Mouse (Mus musculus) A20 (cell line): ENCODE results near the gene E030018B13Rik.

Experiments used
- DNase-seq: peaks from one replicate; pipeline ENCODE4 v3.0.0-alpha.2; 2011; ENCODE audit warnings: low read depth, low spot score

E030018B13Rik gene

DNA sequence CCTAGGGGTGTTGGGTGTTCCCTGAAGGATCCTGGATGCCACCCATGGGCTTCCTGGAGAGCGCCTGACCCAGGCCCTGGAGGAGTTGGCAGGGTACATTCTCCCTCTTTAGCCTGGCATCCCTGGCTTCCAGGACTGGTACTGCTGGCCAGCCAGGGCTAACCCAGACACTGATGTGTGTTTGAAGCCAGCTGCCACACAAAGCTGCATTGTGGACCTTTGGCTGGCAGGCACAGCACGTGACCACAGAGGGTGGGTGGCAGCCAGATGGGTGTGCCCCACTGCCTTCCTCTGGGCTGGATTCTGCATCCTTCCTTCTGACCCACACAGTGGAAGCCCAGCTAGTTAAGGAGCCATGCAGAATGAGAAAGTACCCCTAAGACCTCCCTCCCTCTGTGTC lies 48.5 kb downstream of the E030018B13Rik start:
- no peak for DNase-seq

DNA sequence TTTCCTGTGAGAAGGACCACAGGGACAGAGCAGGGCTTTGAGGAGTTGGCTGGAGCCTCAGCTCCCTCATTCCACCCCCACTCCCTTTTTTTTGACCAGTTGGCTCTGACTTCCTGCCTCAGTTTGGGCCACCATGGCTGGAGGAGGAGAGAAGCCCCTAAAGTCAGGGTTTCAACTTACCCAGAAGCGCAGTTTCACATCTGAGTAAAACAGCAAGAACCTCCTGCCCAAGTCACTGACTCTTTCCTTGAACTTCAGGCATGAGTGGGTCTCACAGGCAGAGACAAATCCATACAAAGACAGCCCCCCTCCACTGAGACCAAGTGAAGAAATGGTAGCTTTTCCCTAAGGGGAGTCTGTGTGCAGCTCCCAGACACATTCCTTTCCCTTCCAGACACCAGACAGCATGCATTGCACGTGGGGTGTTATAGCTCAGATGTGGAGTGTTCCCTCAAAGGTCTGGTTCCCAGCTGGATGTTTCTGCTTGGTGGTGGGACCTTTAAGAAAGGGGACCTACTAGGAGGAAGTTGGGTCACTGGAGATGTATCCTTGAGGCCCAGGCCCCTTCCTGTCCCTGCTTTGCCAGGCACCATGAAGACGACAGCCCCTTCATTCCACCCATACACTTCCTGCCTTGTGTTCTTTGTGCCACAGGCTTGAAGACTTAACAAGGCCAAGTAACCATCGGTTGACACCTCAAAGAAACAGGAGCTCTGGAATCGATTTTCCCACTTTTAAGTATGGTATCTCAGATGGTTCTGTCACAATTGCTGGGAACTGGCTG lies 49.2 kb downstream of the E030018B13Rik start:
- no peak for DNase-seq

DNA sequence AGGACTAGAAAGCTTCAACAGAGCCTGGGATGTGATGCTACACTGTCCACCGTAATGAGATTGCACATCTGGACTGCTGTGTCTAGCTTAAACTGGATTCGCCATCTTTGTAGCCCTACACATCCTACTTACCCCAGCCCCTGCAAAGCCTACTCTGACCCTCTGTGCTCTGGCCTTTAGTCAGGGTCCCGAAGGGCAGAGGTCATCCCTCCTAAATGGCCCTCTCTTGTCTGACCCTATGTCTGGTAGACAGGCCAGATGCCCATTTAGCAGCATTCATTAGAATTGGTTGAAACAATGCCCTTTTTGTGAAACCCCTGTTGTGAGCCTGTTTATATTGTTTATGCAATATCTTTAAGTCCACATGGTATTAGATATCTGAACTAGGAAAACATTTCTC lies 53.3 kb downstream of the E030018B13Rik start:
- DNase-seq = no peak
